Mouse (Mus musculus) heart, embryonic 14.5 days (tissue): ENCODE measurements around the gene Gm28308. TPM values are rescaled to one million over a fixed set of nuclear protein-coding genes. Genes with fewer than 3 reads are reported as not detected.

Experiments
- ATAC-seq: fragments of 200-750 bp; cut with Nextera tagmentation; 2 replicates; pipeline ENCODE4 v1.8.0; 2017; ENCODE audit warnings: low read depth, moderate TSS enrichment; ENCODE audit not compliant: insufficient number of reproducible peaks, insufficient read depth, low FRiP score
- H3K27ac ChIP-seq, 2 experiments: fragments of 200-500 bp in 1 of 2; fragments of 300-500 bp in 1 of 2; sonication (generic) in 1 of 2; replicated peaks in 1 of 2; 2 replicates each; pipeline ENCODE4 v1.5.1; 2012 to 2014; ENCODE audit warnings: low read depth in 2 of 2, low read length in 2 of 2, control low read depth in 1 of 2, mild to moderate bottlenecking in 1 of 2, mixed read lengths in 1 of 2; ENCODE audit not compliant: control insufficient read depth in 1 of 2, insufficient read depth in 1 of 2
- H3K27me3 ChIP-seq: fragments of 300-500 bp; sonication (generic); 2 replicates; pipeline ENCODE4 v1.6.1; 2014; ENCODE audit warnings: mild to moderate bottlenecking, low read length, control low read depth; ENCODE audit not compliant: control insufficient read depth, insufficient read depth
- H3K36me3 ChIP-seq: fragments of 300-500 bp; sonication (generic); 2 replicates; pipeline ENCODE4 v1.6.1; 2014; ENCODE audit warnings: mild to moderate bottlenecking, control low read depth, low read length, mixed read lengths; ENCODE audit not compliant: control insufficient read depth, insufficient read depth
- H3K4me1 ChIP-seq, 2 experiments: fragments of 200-500 bp in 1 of 2; fragments of 300-500 bp in 1 of 2; sonication (generic) in 1 of 2; 2 replicates each; pipeline ENCODE4 v1.6.1; 2012 to 2014; ENCODE audit warnings: low read length in 2 of 2, control low read depth in 1 of 2, mixed read lengths in 1 of 2; ENCODE audit not compliant: control insufficient read depth in 2 of 2, insufficient read depth in 2 of 2
- H3K4me2 ChIP-seq: fragments of 300-500 bp; sonication (generic); 2 replicates; pipeline ENCODE4 v1.6.1; 2014; ENCODE audit warnings: mild to moderate bottlenecking, low read length
- H3K4me3 ChIP-seq, 2 experiments: fragments of 200-500 bp in 1 of 2; fragments of 300-500 bp in 1 of 2; sonication (generic) in 1 of 2; 2 replicates each; pipeline ENCODE4 v1.5.1; 2012 to 2014; ENCODE audit warnings: low read length in 2 of 2, mild to moderate bottlenecking in 2 of 2, control low read depth in 1 of 2, low read depth in 1 of 2, moderate library complexity in 1 of 2; ENCODE audit not compliant: control insufficient read depth in 1 of 2, insufficient read depth in 1 of 2
- H3K9ac ChIP-seq: fragments of 300-500 bp; sonication (generic); 2 replicates; pipeline ENCODE4 v1.6.1; 2014; ENCODE audit warnings: mild to moderate bottlenecking, low read length
- H3K9me3 ChIP-seq: fragments of 300-500 bp; sonication (generic); 2 replicates; pipeline ENCODE4 v1.6.1; 2016; ENCODE audit warnings: low read length, control low read depth; ENCODE audit not compliant: control insufficient read depth
- WGBS: fragments of 180-500 bp; shearing (Covaris S2); extraction: QIAGEN DNeasy Blood & Tissue Kit; methylation state at CpG from one replicate; pipeline ENCODE4 v1.1.7; 2014; 5-methylcytosine and 5-hydroxymethylcytosine counted together
- polyA plus RNA-seq: library from polyadenylated mRNA; unstranded; fragments of >200 nt; fragmentation: Nextera tagmentation; extraction: Ambion mirVana; gene quantifications from 2 replicates; pipeline ENCODE4 v1.2.1, GENCODE M21; 2014

Gene Gm28308
- polyA plus RNA-seq, 1 experiment from 2014 or later: not detected

DNA sequence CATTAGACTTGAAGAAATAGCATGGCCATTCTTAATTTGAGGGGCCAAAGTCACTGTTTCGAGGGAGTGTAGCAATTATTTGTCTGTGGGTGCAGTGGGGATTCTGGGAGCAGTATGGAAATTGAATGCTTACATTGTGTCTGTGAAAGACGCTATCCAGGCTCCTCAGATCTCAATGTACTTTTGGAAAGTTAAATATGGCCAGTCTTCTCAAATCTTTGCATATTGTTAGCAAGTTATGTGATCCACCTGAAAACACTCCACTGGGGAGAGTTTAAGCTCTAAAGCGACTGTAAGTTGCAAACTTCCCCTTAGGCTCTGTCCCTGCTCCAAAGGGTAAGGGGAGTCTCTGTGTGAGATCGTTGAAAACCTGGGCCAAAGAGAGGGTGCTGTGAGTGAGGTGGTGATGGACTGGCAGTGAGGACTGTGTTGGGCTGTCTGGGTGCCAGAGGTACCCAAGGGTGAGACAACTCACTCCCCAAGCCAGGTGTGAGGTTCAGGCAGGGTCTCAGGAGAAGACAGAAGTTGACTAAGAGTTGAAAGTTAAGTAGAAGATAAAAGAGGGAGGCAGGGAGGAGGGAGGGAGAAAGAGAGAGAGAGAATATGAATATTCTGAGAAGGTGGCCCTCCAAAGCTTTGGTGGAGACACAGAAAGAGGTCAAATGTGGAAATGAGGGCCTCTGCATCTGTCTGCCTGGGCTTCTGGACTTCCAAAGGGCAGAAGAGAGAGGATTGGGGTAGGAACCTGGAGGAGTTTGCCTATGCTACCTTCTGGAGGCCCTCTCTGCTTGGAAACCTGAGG, 6.1 kb downstream of the Gm28308 start:
- no peak overlapping the region for H3K4me3 ChIP-seq
- H3K9ac ChIP-seq: no peak overlapping the region
- H3K4me2 ChIP-seq: no peak overlapping the region
- WGBS: 6% methylated on average over 4 of the region's 4 CpGs
- no peaks in the 10 kb centered on the region for H3K36me3 ChIP-seq
- H3K27me3 ChIP-seq: peaks cover 100% of the 10 kb centered on the region
- ATAC-seq: no peak
- H3K9me3 ChIP-seq: no peaks in the 10 kb centered on the region
- H3K27ac ChIP-seq: no peak overlapping the region
- H3K4me1 ChIP-seq: peaks cover 5 to 19% of the 10 kb centered on the region in 2 experiments; a peak in 3 of 4 replicates

DNA sequence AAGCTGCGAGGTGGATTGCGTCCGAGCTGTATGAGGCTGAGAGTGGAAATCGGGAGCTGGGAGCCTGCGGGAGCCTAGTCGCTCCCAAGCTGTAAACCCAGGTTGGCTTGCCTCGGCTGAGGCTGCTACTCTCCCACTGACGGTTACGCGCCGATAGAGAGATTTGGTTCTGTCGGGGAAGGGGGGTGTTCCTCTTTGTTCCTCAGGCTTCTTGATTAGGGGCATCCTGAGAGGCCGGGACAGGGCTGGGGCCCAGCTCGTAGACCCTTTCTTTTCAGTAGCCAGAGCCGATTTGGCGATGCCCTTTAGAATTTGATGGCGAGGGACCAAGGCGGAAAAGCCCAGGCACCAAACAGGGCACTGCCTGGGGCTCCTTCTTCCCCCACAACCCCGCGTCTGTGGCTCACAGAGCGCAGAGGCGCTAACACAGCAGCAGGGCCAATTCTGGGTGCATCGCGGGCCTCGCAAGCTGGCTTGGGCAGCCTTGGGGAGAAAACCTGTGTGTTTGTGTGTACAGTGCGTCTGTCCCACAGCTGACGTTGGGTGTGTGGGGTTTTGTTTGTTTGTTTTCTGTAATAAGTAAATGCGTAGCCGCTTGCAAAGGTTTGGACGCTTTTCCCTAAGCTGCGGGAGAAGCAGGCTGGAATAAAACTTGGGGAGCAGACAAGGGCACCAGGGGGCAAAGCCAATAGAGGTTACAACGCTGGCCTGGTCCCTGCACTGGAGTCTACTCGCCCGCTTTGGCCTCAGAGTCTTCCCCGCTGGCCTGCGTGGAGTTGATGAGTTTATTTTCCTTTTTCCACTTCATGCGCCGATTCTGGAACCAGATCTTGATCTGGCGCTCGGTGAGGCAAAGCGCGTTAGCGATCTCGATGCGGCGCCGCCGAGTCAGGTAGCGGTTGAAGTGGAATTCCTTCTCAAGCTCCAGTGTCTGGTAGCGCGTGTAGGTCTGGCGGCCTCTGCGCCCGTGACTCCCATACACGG, 7.2 kb downstream of the Gm28308 start:
- H3K4me1 ChIP-seq: peaks cover 2 to 19% of the 10 kb centered on the region in 2 experiments; a peak in 3 of 4 replicates
- peaks cover 100% of the 10 kb centered on the region for H3K27me3 ChIP-seq
- H3K27ac ChIP-seq: no peak overlapping the region
- H3K4me3 ChIP-seq: no peak overlapping the region
- no peaks in the 10 kb centered on the region for H3K9me3 ChIP-seq
- no peak for ATAC-seq
- H3K9ac ChIP-seq: no peak overlapping the region
- no peaks in the 10 kb centered on the region for H3K36me3 ChIP-seq
- 2% methylated on average over 55 of the region's 55 CpGs for WGBS
- H3K4me2 ChIP-seq: no peak overlapping the region

DNA sequence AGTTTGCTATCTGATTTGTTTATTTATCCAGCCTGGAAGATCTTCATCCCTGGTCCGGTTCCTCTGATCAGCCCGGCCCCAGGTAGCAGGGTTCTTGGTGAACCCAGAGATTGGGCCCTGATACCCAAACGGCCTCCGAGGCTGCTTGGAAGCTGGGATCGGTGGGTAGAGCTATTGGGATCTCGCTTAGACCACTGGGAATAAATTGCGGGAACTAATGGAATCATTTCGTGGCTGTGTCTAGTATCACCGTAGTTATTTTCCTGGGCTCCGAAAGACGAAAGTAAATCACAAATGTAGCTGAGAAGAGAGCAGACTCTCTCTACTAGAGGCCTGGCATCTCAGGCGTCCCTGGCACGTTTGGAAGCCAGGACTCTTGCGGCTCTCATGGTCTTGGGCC, 7.9 kb downstream of the Gm28308 start:
- no peak overlapping the region for H3K4me3 ChIP-seq
- no peak overlapping the region for H3K27ac ChIP-seq
- no peak overlapping the region for H3K4me2 ChIP-seq
- H3K27me3 ChIP-seq: peaks cover 100% of the 10 kb centered on the region
- no peak for ATAC-seq
- peaks cover 2 to 19% of the 10 kb centered on the region in 2 experiments; a peak in 3 of 4 replicates for H3K4me1 ChIP-seq
- no peak overlapping the region for H3K9ac ChIP-seq
- WGBS: 3% methylated on average over 14 of the region's 14 CpGs
- no peaks in the 10 kb centered on the region for H3K36me3 ChIP-seq
- no peaks in the 10 kb centered on the region for H3K9me3 ChIP-seq

DNA sequence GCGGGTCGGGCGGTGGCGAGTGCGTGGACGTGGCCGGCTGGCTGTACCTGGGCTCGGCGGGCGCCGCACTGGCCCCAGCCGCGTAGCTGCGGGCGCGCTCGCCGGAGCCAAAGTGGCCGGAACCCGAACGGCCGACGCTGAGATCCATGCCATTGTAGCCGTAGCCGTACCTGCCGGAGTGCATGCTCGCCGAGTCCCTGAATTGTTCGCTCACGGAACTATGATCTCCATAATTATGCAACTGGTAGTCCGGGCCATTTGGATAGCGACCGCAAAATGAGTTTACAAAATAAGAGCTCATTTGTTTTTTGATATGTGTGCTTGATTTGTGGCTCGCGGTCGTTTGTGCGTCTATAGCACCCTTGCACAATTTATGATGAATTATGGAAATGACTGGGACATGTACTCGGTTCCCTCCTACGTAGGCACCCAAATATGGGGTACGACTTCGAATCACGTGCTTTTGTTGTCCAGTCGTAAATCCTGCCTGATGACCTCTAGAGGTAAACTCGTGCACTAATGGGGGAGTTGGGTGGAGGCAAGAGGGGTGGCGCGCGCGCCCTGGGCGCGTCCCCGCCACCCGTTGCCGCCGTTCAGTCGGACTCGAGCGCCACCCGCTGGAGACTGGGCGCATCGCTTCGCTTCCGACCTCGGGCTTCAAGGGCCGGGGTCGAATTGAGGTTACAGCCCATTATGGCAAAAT, 8.9 kb downstream of the Gm28308 start, which contains the start of gene Hoxa5:
Hoxa5 (minus strand) TSS at position 538 of the 703 bp plus-strand sequence.
- Histone ChIP-seq H3K4me3 (peak within 1 kb of the TSS; percentile 33 to 36), H3K27ac (no peak within 1 kb of the TSS), H3K27me3 (peaks cover 100% of the 10 kb centered on the region), H3K4me1 (peaks cover 2 to 19% of the 10 kb centered on the region in 2 experiments; a peak in 3 of 4 replicates), H3K36me3 (no peaks in the 10 kb centered on the region), H3K9me3 (no peaks in the 10 kb centered on the region), H3K4me2 (peak within 1 kb of the TSS; percentile 59), H3K9ac (peak within 1 kb of the TSS; percentile 28; the same call in 1 of the 2 replicates)
- no peak for ATAC-seq
- WGBS: under 1% methylated on average over 65 of the region's 65 CpGs

DNA sequence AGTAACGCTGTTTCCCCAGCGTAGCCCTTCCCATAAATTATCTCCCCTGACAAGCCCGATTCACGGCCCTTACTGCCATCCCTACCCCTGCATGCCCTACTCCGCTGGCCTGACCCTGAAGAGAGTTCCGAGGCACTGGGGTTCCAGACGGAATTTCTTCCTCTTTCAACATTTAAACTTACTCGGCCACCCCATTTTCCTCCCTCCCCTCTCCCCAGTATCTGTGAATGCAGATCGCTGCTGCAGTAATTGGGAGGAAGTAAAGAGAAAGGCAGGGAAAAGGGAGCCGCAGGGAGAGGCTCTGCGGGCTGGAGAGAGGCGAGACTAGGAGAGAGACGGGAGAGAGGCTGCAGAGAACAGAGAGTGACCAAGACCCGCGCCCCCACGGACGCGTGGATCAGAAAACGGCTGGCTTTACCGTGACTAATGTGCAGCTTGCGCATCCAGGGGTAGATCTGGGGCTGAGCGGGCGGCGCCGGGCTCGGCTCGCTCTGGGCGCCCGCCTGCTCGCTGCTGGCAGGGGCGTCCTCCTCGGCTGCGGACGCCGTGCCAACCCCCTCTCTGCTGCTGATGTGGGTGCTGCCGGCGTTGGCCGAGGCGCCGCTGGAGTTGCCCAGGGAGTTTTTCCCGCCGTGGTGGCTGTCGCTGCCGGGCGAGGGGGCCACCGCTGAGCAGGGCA, 9.6 kb downstream of the Gm28308 start:
- Histone ChIP-seq H3K36me3 (no peaks in the 10 kb centered on the region), H3K4me3 (peak overlapping the region; percentile 33 to 36), H3K4me1 (peaks cover 2 to 17% of the 10 kb centered on the region in 2 experiments; a peak in 3 of 4 replicates), H3K4me2 (peak overlapping the region; percentile 59), H3K9ac (peak overlapping the region; percentile 28; the same call in 1 of the 2 replicates), H3K9me3 (no peaks in the 10 kb centered on the region), H3K27ac (no peak overlapping the region), H3K27me3 (peaks cover 100% of the 10 kb centered on the region)
- 1% methylated on average over 45 of the region's 46 CpGs for WGBS
- no peak for ATAC-seq

DNA sequence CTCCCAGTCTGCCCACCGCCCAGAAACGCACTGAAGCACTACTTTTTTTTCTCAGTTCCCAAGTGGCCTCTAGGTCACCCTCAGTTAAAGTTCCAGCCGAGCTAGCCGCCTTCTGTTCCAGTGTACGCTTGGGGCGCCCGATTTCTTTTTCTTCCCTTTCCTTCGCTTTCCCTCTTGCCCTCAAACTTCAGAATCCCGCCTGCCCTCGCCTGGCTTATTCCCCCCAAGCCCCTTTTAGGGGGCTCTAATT, 10.1 kb downstream of the Gm28308 start:
- ATAC-seq: no peak
- Histone ChIP-seq H3K9ac (no peak overlapping the region), H3K27me3 (peaks cover 100% of the 10 kb centered on the region), H3K9me3 (no peaks in the 10 kb centered on the region), H3K4me2 (peak overlapping the region; percentile 59), H3K36me3 (no peaks in the 10 kb centered on the region), H3K4me3 (peak overlapping the region; percentile 33 to 36; a peak in 3 of 4 replicates), H3K27ac (no peak overlapping the region), H3K4me1 (peaks cover 2 to 16% of the 10 kb centered on the region in 2 experiments; a peak in 3 of 4 replicates)
- WGBS: 1% methylated on average over 10 of the region's 10 CpGs
